Mouse (Mus musculus): ENCODE measurements around the gene Dedd2. TPM values are rescaled to one million over a fixed set of nuclear protein-coding genes. Genes with fewer than 3 reads are reported as not detected.

Dedd2 gene
- total and polyA plus RNA-seq, 3 experiments, result 14.3 to 21.7 (median 18.4) TPM

GRCm38 (mm10) chr7:25243361-25243760 lies 22.9 kb upstream of the Dedd2 start:
- intact Hi-C loops (cut with DNase I), result no loop called here
- no peaks in the 10 kb centered on the region; the same call in 1 of the 2 replicates for H3K36me3 ChIP-seq (ENCODE audit: control insufficient read depth, insufficient read depth, low read length)
- H3K4me1 ChIP-seq (ENCODE audit: control insufficient read depth, insufficient read depth, low read length), result peaks cover 14% of the 10 kb centered on the region
- TF ChIP-seq EP300 (IDR thresholded peaks at IDR 0.05; ENCODE audit: insufficient read depth, low read depth, low read length) (no peak), POLR2A (IDR thresholded peaks at IDR 0.05; ENCODE audit: insufficient read depth, low read depth, low read length) (no peak), CTCF (IDR thresholded peaks at IDR 0.05) (no peak)
- 93% methylated on average over 4 of the region's 4 CpGs for WGBS
- DNase-seq, result no peak
- no peak overlapping the region for H3K27ac ChIP-seq
- H3K27me3 ChIP-seq (ENCODE audit: control insufficient read depth, insufficient read depth, low read length), result no peaks in the 10 kb centered on the region
- no peak overlapping the region for H3K4me3 ChIP-seq
- 0 out of 2 replicates have a peak, but pooled peaks cover 4% of the 10 kb centered on the region for H3K79me2 ChIP-seq (replicated peaks; ENCODE audit: control insufficient read depth, insufficient read depth, low read length)
- H3K9ac ChIP-seq (ENCODE audit: low read depth, low read length), result no peak overlapping the region

- WGBS, result 16% methylated on average over 2 of the region's 2 CpGs
- TF ChIP-seq POLR2A (IDR thresholded peaks at IDR 0.05; ENCODE audit: insufficient read depth, low read depth, low read length) (no peak), CTCF (IDR thresholded peaks at IDR 0.05) (peak; percentile 82), EP300 (IDR thresholded peaks at IDR 0.05; ENCODE audit: insufficient read depth, low read depth, low read length) (peak; percentile 92)
- intact Hi-C loops (cut with DNase I), result loop anchor here (1.0 kb wide), 2 partner anchors 36 to 75 kb away; no protein-coding TSS in a partner anchor
- Histone ChIP-seq H3K9ac (ENCODE audit: low read depth, low read length) (no peak overlapping the region), H3K4me3 (no peak overlapping the region), H3K27me3 (ENCODE audit: control insufficient read depth, insufficient read depth, low read length) (no peaks in the 10 kb centered on the region), H3K27ac (peak overlapping the region; percentile 5; the same call in 1 of the 2 replicates), H3K79me2 (replicated peaks; ENCODE audit: control insufficient read depth, insufficient read depth, low read length) (0 out of 2 replicates have a peak, but pooled peaks cover 1% of the 10 kb centered on the region), H3K36me3 (ENCODE audit: control insufficient read depth, insufficient read depth, low read length) (no peaks in the 10 kb centered on the region; the same call in 1 of the 2 replicates), H3K4me1 (ENCODE audit: control insufficient read depth, insufficient read depth, low read length) (peaks cover 8% of the 10 kb centered on the region)
- DNase-seq, result peak; percentile 63 to 67
Measured at GRCm38 (mm10) chr7:25241062-25241461, 20.6 kb upstream of the Dedd2 start.

- no peak for DNase-seq
- 56% methylated on average over 7 of the region's 7 CpGs for WGBS
- Histone ChIP-seq H3K4me3 (no peak overlapping the region), H3K36me3 (ENCODE audit: control insufficient read depth, insufficient read depth, low read length) (no peaks in the 10 kb centered on the region; the same call in 1 of the 2 replicates), H3K27me3 (ENCODE audit: control insufficient read depth, insufficient read depth, low read length) (no peaks in the 10 kb centered on the region), H3K79me2 (replicated peaks; ENCODE audit: control insufficient read depth, insufficient read depth, low read length) (0 out of 2 replicates have a peak, but pooled peaks cover 1% of the 10 kb centered on the region), H3K4me1 (ENCODE audit: control insufficient read depth, insufficient read depth, low read length) (peaks cover 6% of the 10 kb centered on the region), H3K9ac (ENCODE audit: low read depth, low read length) (no peak overlapping the region; the same call in 1 of the 2 replicates), H3K27ac (no peak overlapping the region)
- intact Hi-C loops (cut with DNase I), result loop anchor here (1.0 kb wide), 2 partner anchors 37 to 76 kb away; no protein-coding TSS in a partner anchor
- no peak for TF ChIP-seq EP300 (IDR thresholded peaks at IDR 0.05; ENCODE audit: insufficient read depth, low read depth, low read length)
- TF ChIP-seq POLR2A (IDR thresholded peaks at IDR 0.05; ENCODE audit: insufficient read depth, low read depth, low read length), result 0 out of 2 replicates have a peak, but pooled peaks have one; percentile 9
Measured at GRCm38 (mm10) chr7:25240631-25241030, 20.2 kb upstream of the Dedd2 start.

GRCm38 (mm10) chr7:25238829-25239623 lies 18.6 kb upstream of the Dedd2 start:
- DNase-seq, result peak; percentile 80 to 89
- intact Hi-C loops (cut with DNase I), result loop anchor here (5.0 to 10.0 kb wide), 2 partner anchors 267 to 354 kb away; partner anchors contain the start of genes Rabac1 and Rps19
- Histone ChIP-seq H3K36me3 (ENCODE audit: control insufficient read depth, insufficient read depth, low read length) (no peaks in the 10 kb centered on the region), H3K4me1 (ENCODE audit: control insufficient read depth, insufficient read depth, low read length) (peaks cover 5% of the 10 kb centered on the region), H3K4me3 (peak overlapping the region; percentile 64), H3K9ac (ENCODE audit: low read depth, low read length) (peak overlapping the region; percentile 68), H3K79me2 (replicated peaks; ENCODE audit: control insufficient read depth, insufficient read depth, low read length) (no peaks in the 10 kb centered on the region; the same call in 1 of the 2 replicates), H3K27me3 (ENCODE audit: control insufficient read depth, insufficient read depth, low read length) (no peaks in the 10 kb centered on the region), H3K27ac (peak overlapping the region; percentile 96)
- TF ChIP-seq CTCF (IDR thresholded peaks at IDR 0.05) (peak; percentile 83), POLR2A (IDR thresholded peaks at IDR 0.05; ENCODE audit: insufficient read depth, low read depth, low read length) (peak; percentile 77), EP300 (IDR thresholded peaks at IDR 0.05; ENCODE audit: insufficient read depth, low read depth, low read length) (peak; percentile 94)
- WGBS, result 1% methylated on average over 30 of the region's 30 CpGs

- Histone ChIP-seq H3K4me1 (ENCODE audit: control insufficient read depth, insufficient read depth, low read length) (peaks cover 5% of the 10 kb centered on the region), H3K9ac (ENCODE audit: low read depth, low read length) (peak overlapping the region; percentile 35), H3K27ac (peak overlapping the region; percentile 96), H3K36me3 (ENCODE audit: control insufficient read depth, insufficient read depth, low read length) (no peaks in the 10 kb centered on the region), H3K27me3 (ENCODE audit: control insufficient read depth, insufficient read depth, low read length) (no peaks in the 10 kb centered on the region), H3K79me2 (replicated peaks; ENCODE audit: control insufficient read depth, insufficient read depth, low read length) (no peaks in the 10 kb centered on the region; the same call in 1 of the 2 replicates), H3K4me3 (peak overlapping the region; percentile 64)
- under 1% methylated on average over 23 of the region's 23 CpGs for WGBS
- DNase-seq, result peak; percentile 90 to 97
- peak; percentile 64; the same call in 1 of the 2 replicates for TF ChIP-seq POLR2A (IDR thresholded peaks at IDR 0.05; ENCODE audit: insufficient read depth, low read depth, low read length)
- no peak for TF ChIP-seq CTCF (IDR thresholded peaks at IDR 0.05)
- peak; percentile 65 for TF ChIP-seq EP300 (IDR thresholded peaks at IDR 0.05; ENCODE audit: insufficient read depth, low read depth, low read length)
- intact Hi-C loops (cut with DNase I), result loop anchor here (5.0 to 10.0 kb wide), 2 partner anchors 266 to 353 kb away; partner anchors contain the start of genes Rabac1 and Rps19
Measured at GRCm38 (mm10) chr7:25238015-25238706, 17.7 kb upstream of the Dedd2 start.

All from heart, adult 2 months (tissue).